Mouse (Mus musculus): ENCODE data around the gene Cdkal1. TPM values are rescaled to one million over a fixed set of nuclear protein-coding genes. Genes with fewer than 3 reads are reported as not detected.

Gene Cdkal1
- polyA plus RNA-seq, 1 experiment, result 0.50 TPM

GRCm38 (mm10) chr13:29149404-29149803, 706.1 kb downstream of the Cdkal1 start:
- peaks cover 10% of the 10 kb centered on the region for H3K9me3 ChIP-seq
- H3K27me3 ChIP-seq (replicated peaks), result no peaks in the 10 kb centered on the region
- no peak overlapping the region for H3K4me3 ChIP-seq (replicated peaks)
- H3K4me1 ChIP-seq, result no peaks in the 10 kb centered on the region
- H3K36me3 ChIP-seq (replicated peaks; ENCODE audit: low read length), result no peaks in the 10 kb centered on the region
- TF ChIP-seq FLI1 (IDR thresholded peaks at IDR 0.05; ENCODE audit: low read length) (no peak), GATA1 (IDR thresholded peaks at IDR 0.05; ENCODE audit: borderline replicate concordance, low read length) (no peak)

GRCm38 (mm10) chr13:29148616-29149015, 706.9 kb downstream of the Cdkal1 start:
- Histone ChIP-seq H3K9me3 (peaks cover 10% of the 10 kb centered on the region), H3K36me3 (replicated peaks; ENCODE audit: low read length) (no peaks in the 10 kb centered on the region), H3K27me3 (replicated peaks) (no peaks in the 10 kb centered on the region), H3K4me1 (no peaks in the 10 kb centered on the region), H3K4me3 (replicated peaks) (no peak overlapping the region)
- TF ChIP-seq FLI1 (IDR thresholded peaks at IDR 0.05; ENCODE audit: low read length) (no peak), GATA1 (IDR thresholded peaks at IDR 0.05; ENCODE audit: borderline replicate concordance, low read length) (no peak)

Other genes with a start within 250 kb of the Cdkal1 start
- gene E2f3, start 130.4 kb upstream of the Cdkal1 start, polyA plus RNA-seq (2012; ENCODE audit: insufficient read depth, low replicate concordance), result 4.0 and 5.2 TPM in 2 replicates

Data from megakaryocyte, embryonic 14.5 days (primary cell).